Mouse (Mus musculus): ENCODE measurements around the gene Dffb. TPM values are rescaled to one million over a fixed set of nuclear protein-coding genes. Genes with fewer than 3 reads are reported as not detected.

The Dffb gene
- 12.1 and 13.8 TPM in 2 replicates for polyA plus RNA-seq (2016; fragmentation: Nextera tagmentation; extraction: Ambion mirVana)

GRCm38 (mm10) chr4:153974431-153975291 lies at the start of gene Dffb, which contains the start of gene Cep104:
Gene Dffb (minus strand): TSS chr4:153975126.
Gene Cep104 (plus strand): TSS chr4:153975194.
- peaks cover 25% of the 10 kb centered on the region for H3K4me1 ChIP-seq
- H3K9me3 ChIP-seq = no peaks in the 10 kb centered on the region
- H3K27me3 ChIP-seq (replicated peaks; ENCODE audit: low read depth, poor library complexity, severe bottlenecking) = no peaks in the 10 kb centered on the region
- peak within 1 kb of the TSS; percentile 91 for H3K27ac ChIP-seq (replicated peaks)
- peak; percentile 96 for DNase-seq (ENCODE audit: low spot score)
- peaks cover 36% of the 10 kb centered on the region for H3K36me3 ChIP-seq (replicated peaks)
- peak within 1 kb of the TSS; percentile 97 for H3K4me3 ChIP-seq
- WGBS = 2% methylated on average over 68 of the region's 68 CpGs

GRCm38 (mm10) chr4:154023754-154024601 lies 49.1 kb upstream of the Dffb start:
- Histone ChIP-seq H3K9me3 (no peaks in the 10 kb centered on the region), H3K27ac (replicated peaks) (0 out of 2 replicates have a peak overlapping the region, but pooled peaks have one; percentile 7), H3K4me3 (no peak overlapping the region), H3K36me3 (replicated peaks) (peaks cover 40% of the 10 kb centered on the region), H3K27me3 (replicated peaks; ENCODE audit: low read depth, poor library complexity, severe bottlenecking) (peaks cover 47% of the 10 kb centered on the region), H3K4me1 (peaks cover 38% of the 10 kb centered on the region)
- DNase-seq (ENCODE audit: low spot score) = no peak
- whole genome bisulfite sequencing = 28% methylated on average over 8 of the region's 8 CpGs

GRCm38 (mm10) chr4:154022844-154023243 lies 47.9 kb upstream of the Dffb start:
- DNase-seq (ENCODE audit: low spot score) = no peak
- Histone ChIP-seq H3K9me3 (no peaks in the 10 kb centered on the region), H3K36me3 (replicated peaks) (peaks cover 51% of the 10 kb centered on the region), H3K27ac (replicated peaks) (no peak overlapping the region), H3K4me1 (peaks cover 38% of the 10 kb centered on the region), H3K4me3 (no peak overlapping the region), H3K27me3 (replicated peaks; ENCODE audit: low read depth, poor library complexity, severe bottlenecking) (peaks cover 47% of the 10 kb centered on the region)
- WGBS = 36% methylated on average over 4 of the region's 4 CpGs

GRCm38 (mm10) chr4:154022407-154022806 lies 47.5 kb upstream of the Dffb start:
- no peak for DNase-seq (ENCODE audit: low spot score)
- no peak overlapping the region for H3K4me3 ChIP-seq
- peaks cover 55% of the 10 kb centered on the region for H3K36me3 ChIP-seq (replicated peaks)

GRCm38 (mm10) chr4:154021432-154021831 lies 46.5 kb upstream of the Dffb start:
- H3K36me3 ChIP-seq (replicated peaks) = peaks cover 65% of the 10 kb centered on the region
- 91% methylated on average over 9 of the region's 9 CpGs for WGBS
- H3K27ac ChIP-seq (replicated peaks) = no peak overlapping the region
- H3K4me1 ChIP-seq = peaks cover 35% of the 10 kb centered on the region
- no peak for DNase-seq (ENCODE audit: low spot score)
- no peak overlapping the region for H3K4me3 ChIP-seq
- peaks cover 34% of the 10 kb centered on the region for H3K27me3 ChIP-seq (replicated peaks; ENCODE audit: low read depth, poor library complexity, severe bottlenecking)
- no peaks in the 10 kb centered on the region for H3K9me3 ChIP-seq

More at GRCm38 (mm10) chr4:154022407-154022806, 47.5 kb upstream of the Dffb start:
- WGBS = 76% methylated on average over 4 of the region's 4 CpGs
- no peak overlapping the region for H3K27ac ChIP-seq (replicated peaks)
- peaks cover 43% of the 10 kb centered on the region for H3K27me3 ChIP-seq (replicated peaks; ENCODE audit: low read depth, poor library complexity, severe bottlenecking)
- no peaks in the 10 kb centered on the region for H3K9me3 ChIP-seq
- H3K4me1 ChIP-seq = peaks cover 38% of the 10 kb centered on the region

- DNase-seq (ENCODE audit: low spot score) = peak; percentile 39
- H3K4me1 ChIP-seq = peaks cover 18% of the 10 kb centered on the region
Observed at GRCm38 (mm10) chr4:154019571-154019970, 44.6 kb upstream of the Dffb start.

GRCm38 (mm10) chr4:154015476-154015875 lies 40.5 kb upstream of the Dffb start:
- Histone ChIP-seq H3K4me3 (no peak overlapping the region), H3K27ac (replicated peaks) (no peak overlapping the region), H3K36me3 (replicated peaks) (peaks cover 73% of the 10 kb centered on the region), H3K27me3 (replicated peaks; ENCODE audit: low read depth, poor library complexity, severe bottlenecking) (no peaks in the 10 kb centered on the region), H3K9me3 (no peaks in the 10 kb centered on the region), H3K4me1 (peaks cover 29% of the 10 kb centered on the region)
- 96% methylated on average over 11 of the region's 11 CpGs for WGBS
- no peak for DNase-seq (ENCODE audit: low spot score)

More at GRCm38 (mm10) chr4:154019571-154019970, 44.6 kb upstream of the Dffb start:
- 76% methylated on average over 7 of the region's 7 CpGs for WGBS
- no peak overlapping the region for H3K27ac ChIP-seq (replicated peaks)
- H3K27me3 ChIP-seq (replicated peaks; ENCODE audit: low read depth, poor library complexity, severe bottlenecking) = peaks cover 15% of the 10 kb centered on the region
- peaks cover 84% of the 10 kb centered on the region for H3K36me3 ChIP-seq (replicated peaks)
- H3K9me3 ChIP-seq = no peaks in the 10 kb centered on the region
- H3K4me3 ChIP-seq = no peak overlapping the region

GRCm38 (mm10) chr4:154012132-154012882 lies 37.4 kb upstream of the Dffb start:
- peaks cover 29% of the 10 kb centered on the region for H3K4me1 ChIP-seq
- H3K4me3 ChIP-seq = peak overlapping the region; percentile 92
- no peaks in the 10 kb centered on the region for H3K9me3 ChIP-seq
- DNase-seq (ENCODE audit: low spot score) = no peak
- 3% methylated on average over 55 of the region's 55 CpGs for WGBS
- no peaks in the 10 kb centered on the region for H3K27me3 ChIP-seq (replicated peaks; ENCODE audit: low read depth, poor library complexity, severe bottlenecking)
- peak overlapping the region; percentile 93 for H3K27ac ChIP-seq (replicated peaks)
- H3K36me3 ChIP-seq (replicated peaks) = peaks cover 41% of the 10 kb centered on the region

- peak within 1 kb of the TSS; percentile 92 for H3K4me3 ChIP-seq
- H3K9me3 ChIP-seq = no peaks in the 10 kb centered on the region
- H3K27ac ChIP-seq (replicated peaks) = peak within 1 kb of the TSS; percentile 93
- peak; percentile 89 for DNase-seq (ENCODE audit: low spot score)
- peaks cover 41% of the 10 kb centered on the region for H3K36me3 ChIP-seq (replicated peaks)
- WGBS = under 1% methylated on average over 59 of the region's 59 CpGs
- H3K27me3 ChIP-seq (replicated peaks; ENCODE audit: low read depth, poor library complexity, severe bottlenecking) = no peaks in the 10 kb centered on the region
- peaks cover 29% of the 10 kb centered on the region for H3K4me1 ChIP-seq
Observed at GRCm38 (mm10) chr4:154011646-154012089, 36.7 kb upstream of the Dffb start, which contains the start of gene Lrrc47. Gene Lrrc47 (plus strand): TSS chr4:154011731.

- Histone ChIP-seq H3K27ac (replicated peaks) (peak overlapping the region; percentile 93), H3K9me3 (no peaks in the 10 kb centered on the region)
- WGBS = 31% methylated on average over 13 of the region's 13 CpGs
Observed at GRCm38 (mm10) chr4:154010907-154011645, 36.1 kb upstream of the Dffb start.

GRCm38 (mm10) chr4:154007759-154008158 lies 32.8 kb upstream of the Dffb start:
- H3K27ac ChIP-seq (replicated peaks) = no peak overlapping the region
- peaks cover 46% of the 10 kb centered on the region for H3K36me3 ChIP-seq (replicated peaks)
- peaks cover 14% of the 10 kb centered on the region for H3K4me1 ChIP-seq
- WGBS = 82% methylated on average over 4 of the region's 4 CpGs
- no peaks in the 10 kb centered on the region for H3K27me3 ChIP-seq (replicated peaks; ENCODE audit: low read depth, poor library complexity, severe bottlenecking)
- DNase-seq (ENCODE audit: low spot score) = no peak
- no peak overlapping the region for H3K4me3 ChIP-seq
- no peaks in the 10 kb centered on the region for H3K9me3 ChIP-seq

More at GRCm38 (mm10) chr4:154010907-154011645, 36.1 kb upstream of the Dffb start:
- H3K27me3 ChIP-seq (replicated peaks; ENCODE audit: low read depth, poor library complexity, severe bottlenecking) = no peaks in the 10 kb centered on the region
- H3K4me1 ChIP-seq = peaks cover 29% of the 10 kb centered on the region
- DNase-seq (ENCODE audit: low spot score) = no peak
- H3K4me3 ChIP-seq = peak overlapping the region; percentile 92
- peaks cover 41% of the 10 kb centered on the region for H3K36me3 ChIP-seq (replicated peaks)

All from embryonic facial prominence, embryonic 10.5 days (tissue).